ENCODE assay signal across 31 mouse cellular contexts in genomic region chr4:97230411-97231104, GRCm38 (mm10). TPM values are rescaled to one million over a fixed set of nuclear protein-coding genes. Genes with fewer than 3 reads are reported as not detected.
DNase-seq lines count a peak whose midpoint lies in the region; ATAC-seq and TF ChIP-seq lines count a peak whose summit lies in the region.
"Had no signal": no experiment of that assay in that cellular context is flagged by ENCODE, and none has a peak within 500 bp of the region (broad histone marks: within the 10 kb centered on the region; RNA-seq: fewer than 3 reads in every experiment).

No protein-coding gene starts in this region.

- no peak overlapping the region for H3K4me2 ChIP-seq in kidney, postnatal 0 days (ENCODE audit: low read length)
- H3K4me2 ChIP-seq in neural tube, embryonic 11.5 days (ENCODE audit: low read depth): no peak overlapping the region
- H3K4me2 ChIP-seq in neural tube, embryonic 15.5 days: no peak overlapping the region
- no peak overlapping the region for H3K4me2 ChIP-seq in embryonic facial prominence, embryonic 11.5 days (ENCODE audit: low read depth, low read length)
- H3K4me2 ChIP-seq: embryonic facial prominence, embryonic 13.5 days; forebrain, embryonic 15.5 days; heart, embryonic 12.5 days; hindbrain, embryonic 13.5 days; liver, embryonic 13.5 days; neural tube, embryonic 13.5 days; stomach, embryonic 15.5 days had no signal

- H3K27me3 ChIP-seq in kidney, postnatal 0 days (ENCODE audit: insufficient read depth, low read length): no peaks in the 10 kb centered on the region
- no peaks in the 10 kb centered on the region for H3K27me3 ChIP-seq in neural tube, embryonic 11.5 days (ENCODE audit: control insufficient read depth, insufficient read depth, low read length)
- no peaks in the 10 kb centered on the region for H3K27me3 ChIP-seq in neural tube, embryonic 15.5 days (replicated peaks)
- H3K27me3 ChIP-seq in embryonic facial prominence, embryonic 11.5 days (ENCODE audit: control insufficient read depth, insufficient read depth, low read length): no peaks in the 10 kb centered on the region
- no peaks in the 10 kb centered on the region for H3K27me3 ChIP-seq in limb, embryonic 10.5 days (ENCODE audit: low read depth, poor library complexity, severe bottlenecking)
- H3K27me3 ChIP-seq: CH12.LX; embryonic facial prominence, embryonic 13.5 days; forebrain, embryonic 15.5 days; heart, embryonic 12.5 days; hindbrain, embryonic 13.5 days; liver, embryonic 13.5 days; neural tube, embryonic 13.5 days; stomach, embryonic 15.5 days had no signal

- H3K36me3 ChIP-seq in kidney, postnatal 0 days (ENCODE audit: insufficient read depth, low read length): no peaks in the 10 kb centered on the region
- no peaks in the 10 kb centered on the region for H3K36me3 ChIP-seq in neural tube, embryonic 11.5 days (ENCODE audit: control insufficient read depth, insufficient read depth, low read length)
- H3K36me3 ChIP-seq in neural tube, embryonic 15.5 days: no peaks in the 10 kb centered on the region
- H3K36me3 ChIP-seq in embryonic facial prominence, embryonic 11.5 days (replicated peaks; ENCODE audit: control insufficient read depth, insufficient read depth, low read depth, low read length): no peaks in the 10 kb centered on the region
- no peaks in the 10 kb centered on the region for H3K36me3 ChIP-seq in limb, embryonic 10.5 days
- H3K36me3 ChIP-seq: embryonic facial prominence, embryonic 13.5 days; forebrain, embryonic 15.5 days; G1E; heart, embryonic 12.5 days; hindbrain, embryonic 13.5 days; liver, embryonic 13.5 days; neural tube, embryonic 13.5 days; stomach, embryonic 15.5 days had no signal

- peak; percentile 73 for DNase-seq in kidney, postnatal 0 days (ENCODE audit: low spot score)
- no peak for DNase-seq in kidney, postnatal 25 days
- DNase-seq in neural tube, embryonic 11.5 days (ENCODE audit: low spot score): peak; percentile 18
- peak; percentile 39 for DNase-seq in embryonic facial prominence, embryonic 11.5 days (ENCODE audit: low spot score)
- DNase-seq in limb, embryonic 10.5 days (ENCODE audit: low spot score): no peak
- no peak for DNase-seq in frontal cortex, postnatal 25 days (ENCODE audit: low spot score in 2 of 2)
- DNase-seq: adrenal gland, adult 2 months; B cell, adult 2 months; cerebellum, adult 2 months; cerebellum, postnatal 36 days; gastrocnemius, postnatal 14 days; heart, adult 18-20 months; heart, postnatal 14 days; kidney, adult 8-10 months; layer of hippocampus, adult 9-11 months; liver, embryonic 13.5 days; lung, adult 2 months; thymus, postnatal 36 days had no signal

- H3K4me1 ChIP-seq in kidney, postnatal 0 days (replicated peaks; ENCODE audit: insufficient read depth, low read length): no peaks in the 10 kb centered on the region
- no peaks in the 10 kb centered on the region for H3K4me1 ChIP-seq in neural tube, embryonic 11.5 days (ENCODE audit: control insufficient read depth, insufficient read depth, low read length)
- H3K4me1 ChIP-seq in neural tube, embryonic 15.5 days: no peaks in the 10 kb centered on the region
- no peaks in the 10 kb centered on the region for H3K4me1 ChIP-seq in embryonic facial prominence, embryonic 11.5 days (ENCODE audit: control insufficient read depth, insufficient read depth, low read length)
- H3K4me1 ChIP-seq in limb, embryonic 10.5 days: no peaks in the 10 kb centered on the region
- H3K4me1 ChIP-seq: heart, embryonic 12.5 days; liver, embryonic 13.5 days; neural tube, embryonic 13.5 days; stomach, embryonic 15.5 days had no signal

- ATAC-seq in kidney, postnatal 0 days (replicated peaks; ENCODE audit: low FRiP score, low read depth): no peak
- no peak for ATAC-seq in neural tube, embryonic 11.5 days (ENCODE audit: insufficient read depth, low FRiP score, low TSS enrichment)
- ATAC-seq in neural tube, embryonic 15.5 days (ENCODE audit: low FRiP score): no peak
- no peak for ATAC-seq in embryonic facial prominence, embryonic 11.5 days (replicated peaks; ENCODE audit: insufficient number of reproducible peaks, low FRiP score, low TSS enrichment, low read depth)
- ATAC-seq: forebrain, embryonic 15.5 days; inflammation-experienced regulatory T-cells, adult 6 months had no signal

- H3K27ac ChIP-seq in kidney, postnatal 0 days: no peak overlapping the region
- H3K27ac ChIP-seq in neural tube, embryonic 11.5 days (ENCODE audit: low read depth, low read length): no peak overlapping the region
- no peak overlapping the region for H3K27ac ChIP-seq in neural tube, embryonic 15.5 days (replicated peaks)
- H3K27ac ChIP-seq in embryonic facial prominence, embryonic 11.5 days (replicated peaks; ENCODE audit: low read depth, low read length): no peak overlapping the region
- no peak overlapping the region for H3K27ac ChIP-seq in limb, embryonic 10.5 days
- H3K27ac ChIP-seq: embryonic facial prominence, embryonic 13.5 days; forebrain, embryonic 15.5 days; hindbrain, embryonic 13.5 days; liver, embryonic 13.5 days; macrophage; neural tube, embryonic 13.5 days; stomach, embryonic 15.5 days had no signal

- TF ChIP-seq CTCF in kidney, postnatal 0 days (IDR thresholded peaks at IDR 0.05; ENCODE audit: low read depth): no peak

- H3K9ac ChIP-seq in kidney, postnatal 0 days (ENCODE audit: low read depth, low read length): no peak overlapping the region
- H3K9ac ChIP-seq in neural tube, embryonic 11.5 days (ENCODE audit: low read length): no peak overlapping the region
- H3K9ac ChIP-seq in neural tube, embryonic 15.5 days (replicated peaks): no peak overlapping the region
- no peak overlapping the region for H3K9ac ChIP-seq in embryonic facial prominence, embryonic 11.5 days (replicated peaks; ENCODE audit: low read length)
- H3K9ac ChIP-seq: embryonic facial prominence, embryonic 13.5 days; forebrain, embryonic 15.5 days; heart, embryonic 12.5 days; hindbrain, embryonic 13.5 days; liver, embryonic 13.5 days; neural tube, embryonic 13.5 days; stomach, embryonic 15.5 days had no signal

- no peaks in the 10 kb centered on the region for H3K9me3 ChIP-seq in kidney, postnatal 0 days (replicated peaks; ENCODE audit: low read length)
- H3K9me3 ChIP-seq in neural tube, embryonic 11.5 days (ENCODE audit: control insufficient read depth, low read length): no peaks in the 10 kb centered on the region
- no peaks in the 10 kb centered on the region for H3K9me3 ChIP-seq in neural tube, embryonic 15.5 days (replicated peaks)
- H3K9me3 ChIP-seq in embryonic facial prominence, embryonic 11.5 days (replicated peaks; ENCODE audit: control insufficient read depth, low read length): no peaks in the 10 kb centered on the region
- no peaks in the 10 kb centered on the region for H3K9me3 ChIP-seq in limb, embryonic 10.5 days (replicated peaks)
- H3K9me3 ChIP-seq: embryonic facial prominence, embryonic 13.5 days; forebrain, embryonic 15.5 days; heart, embryonic 12.5 days; hindbrain, embryonic 13.5 days; liver, embryonic 13.5 days; neural tube, embryonic 13.5 days; stomach, embryonic 15.5 days had no signal

- no peak overlapping the region for H3K4me3 ChIP-seq in kidney, postnatal 0 days (replicated peaks; ENCODE audit: low read depth, low read length)
- no peak overlapping the region for H3K4me3 ChIP-seq in neural tube, embryonic 11.5 days (ENCODE audit: low read depth, low read length)
- H3K4me3 ChIP-seq in neural tube, embryonic 15.5 days (replicated peaks): no peak overlapping the region
- no peak overlapping the region for H3K4me3 ChIP-seq in embryonic facial prominence, embryonic 11.5 days (ENCODE audit: low read depth, low read length)
- no peak overlapping the region for H3K4me3 ChIP-seq in limb, embryonic 10.5 days
- H3K4me3 ChIP-seq: embryonic facial prominence, embryonic 13.5 days; forebrain, embryonic 15.5 days; heart, embryonic 12.5 days; hindbrain, embryonic 13.5 days; liver, embryonic 13.5 days; neural tube, embryonic 13.5 days; stomach, embryonic 15.5 days had no signal

- WGBS in kidney, postnatal 0 days: 33% methylated on average over 5 of the region's 5 CpGs
- 62% methylated on average over 5 of the region's 5 CpGs for WGBS in neural tube, embryonic 11.5 days
- 58% methylated on average over 5 of the region's 5 CpGs for WGBS in neural tube, embryonic 15.5 days
- 33% methylated on average over 5 of the region's 5 CpGs for WGBS in embryonic facial prominence, embryonic 11.5 days
- whole genome bisulfite sequencing in limb, embryonic 10.5 days: 63% methylated on average over 5 of the region's 5 CpGs

RNA-seq across cellular contexts. Expression of gene Gm10192, which starts 47.6 kb away (rescaled TPM):
- not detected in 2 replicates for polyA plus RNA-seq in kidney, postnatal 0 days (2015; fragmentation: Nextera tagmentation; extraction: Ambion mirVana)
- not detected in 2 replicates for polyA plus RNA-seq in neural tube, embryonic 11.5 days (2014; fragmentation: Nextera tagmentation; extraction: Ambion mirVana)
- polyA plus RNA-seq in neural tube, embryonic 15.5 days (2015; fragmentation: Nextera tagmentation; extraction: Ambion mirVana): not detected in 2 replicates
- not detected in 2 replicates for polyA plus RNA-seq in embryonic facial prominence, embryonic 11.5 days (2014; fragmentation: Nextera tagmentation; extraction: Ambion mirVana)
- not detected in 2 replicates for polyA plus RNA-seq in limb, embryonic 10.5 days (2016; fragmentation: Nextera tagmentation; extraction: Ambion mirVana)
- polyA plus RNA-seq: adrenal gland, adult 2 months; cerebellum, adult 2 months; embryonic facial prominence, embryonic 13.5 days; forebrain, embryonic 15.5 days; G1E; heart, embryonic 12.5 days; hindbrain, embryonic 13.5 days; inflammation-experienced regulatory T-cells, adult 6 months; large intestine, adult 2 months; limb, embryonic 14.5 days; liver, embryonic 13.5 days; lung, adult 2 months; macrophage; neural tube, embryonic 13.5 days; stomach, embryonic 15.5 days had no signal

Comparison
In these comparisons a context has a peak if more than half of its experiments do, and no peak if none do; other contexts are left out.
1. DNase-seq: peak in kidney, postnatal 0 days (single experiment), neural tube, embryonic 11.5 days (single experiment) and embryonic facial prominence, embryonic 11.5 days (single experiment); none in kidney, postnatal 25 days (0 of 2), limb, embryonic 10.5 days (single experiment) and frontal cortex, postnatal 25 days (0 of 2).